Mouse (Mus musculus): Measurements from ENCODE around the gene Creg2. TPM values are rescaled to one million over a fixed set of nuclear protein-coding genes. Genes with fewer than 3 reads are reported as not detected.
A peak's percentile ranks its signal among the peaks of the same experiment; 100 is the strongest.
"Not testable (repeated sequence)": the region's sequence is repeated elsewhere in the genome, so short reads cannot be mapped to it uniquely, and the experiment has no call there.

The Creg2 gene
- polyA plus RNA-seq, 1 experiment from 2014 or later = 0.22 TPM

GRCm38 (mm10) chr1:39656976-39657529 lies 5.8 kb upstream of the Creg2 start:
- no peak overlapping the region for H3K4me2 ChIP-seq (ENCODE audit: low read depth, low read length)
- H3K4me1 ChIP-seq (ENCODE audit: control insufficient read depth, insufficient read depth, low read length) = no peaks in the 10 kb centered on the region
- H3K9me3 ChIP-seq (ENCODE audit: control insufficient read depth, low read length) = no peaks in the 10 kb centered on the region
- 82% methylated on average over 6 of the region's 6 CpGs for WGBS
- no peak overlapping the region for H3K9ac ChIP-seq (ENCODE audit: low read depth, low read length)
- ATAC-seq = no peak
- no peak overlapping the region for H3K4me3 ChIP-seq (ENCODE audit: low read length)
- H3K27me3 ChIP-seq (replicated peaks; ENCODE audit: control insufficient read depth, insufficient read depth, low read length) = no peaks in the 10 kb centered on the region
- no peak overlapping the region for H3K27ac ChIP-seq (ENCODE audit: low read length)
- H3K36me3 ChIP-seq (ENCODE audit: control insufficient read depth, insufficient read depth, low read length) = no peaks in the 10 kb centered on the region

GRCm38 (mm10) chr1:39654901-39655300 lies 3.6 kb upstream of the Creg2 start:
- not testable (repeated sequence) for H3K36me3 ChIP-seq (ENCODE audit: control insufficient read depth, insufficient read depth, low read length); ATAC-seq; H3K4me2 ChIP-seq (ENCODE audit: low read depth, low read length); H3K4me1 ChIP-seq (ENCODE audit: control insufficient read depth, insufficient read depth, low read length); H3K4me3 ChIP-seq (ENCODE audit: low read length); H3K9ac ChIP-seq (ENCODE audit: low read depth, low read length); H3K27ac ChIP-seq (ENCODE audit: low read length); H3K9me3 ChIP-seq (ENCODE audit: control insufficient read depth, low read length)
- WGBS = 92% methylated on average over 18 of the region's 18 CpGs
- peaks cover 11% of the 10 kb centered on the region for H3K27me3 ChIP-seq (replicated peaks; ENCODE audit: control insufficient read depth, insufficient read depth, low read length)

- Histone ChIP-seq H3K36me3 (ENCODE audit: control insufficient read depth, insufficient read depth, low read length) (no peaks in the 10 kb centered on the region), H3K27me3 (replicated peaks; ENCODE audit: control insufficient read depth, insufficient read depth, low read length) (peaks cover 17% of the 10 kb centered on the region), H3K4me2 (ENCODE audit: low read depth, low read length) (no peak overlapping the region), H3K9ac (ENCODE audit: low read depth, low read length) (no peak overlapping the region), H3K4me3 (ENCODE audit: low read length) (no peak overlapping the region), H3K9me3 (ENCODE audit: control insufficient read depth, low read length) (no peaks in the 10 kb centered on the region), H3K27ac (ENCODE audit: low read length) (no peak overlapping the region), H3K4me1 (ENCODE audit: control insufficient read depth, insufficient read depth, low read length) (peaks cover 4% of the 10 kb centered on the region)
- no peak for ATAC-seq
- WGBS = 88% methylated on average over 4 of the region's 4 CpGs
Observed at GRCm38 (mm10) chr1:39653028-39653427, 1.8 kb upstream of the Creg2 start.

GRCm38 (mm10) chr1:39650435-39651240 lies 636 bp downstream of the Creg2 start:
- Histone ChIP-seq H3K27me3 (replicated peaks; ENCODE audit: control insufficient read depth, insufficient read depth, low read length) (peaks cover 21% of the 10 kb centered on the region), H3K27ac (ENCODE audit: low read length) (no peak overlapping the region), H3K4me3 (ENCODE audit: low read length) (peak overlapping the region; percentile 59), H3K9me3 (ENCODE audit: control insufficient read depth, low read length) (no peaks in the 10 kb centered on the region), H3K36me3 (ENCODE audit: control insufficient read depth, insufficient read depth, low read length) (no peaks in the 10 kb centered on the region), H3K4me1 (ENCODE audit: control insufficient read depth, insufficient read depth, low read length) (peaks cover 4% of the 10 kb centered on the region), H3K4me2 (ENCODE audit: low read depth, low read length) (peak overlapping the region; percentile 99), H3K9ac (ENCODE audit: low read depth, low read length) (peak overlapping the region; percentile 57)
- ATAC-seq = peak; percentile 86
- 1% methylated on average over 72 of the region's 73 CpGs for WGBS

- Histone ChIP-seq H3K27ac (ENCODE audit: low read length) (no peak overlapping the region), H3K9me3 (ENCODE audit: control insufficient read depth, low read length) (no peaks in the 10 kb centered on the region), H3K4me3 (ENCODE audit: low read length) (peak overlapping the region; percentile 59), H3K36me3 (ENCODE audit: control insufficient read depth, insufficient read depth, low read length) (no peaks in the 10 kb centered on the region), H3K27me3 (replicated peaks; ENCODE audit: control insufficient read depth, insufficient read depth, low read length) (peaks cover 21% of the 10 kb centered on the region), H3K4me1 (ENCODE audit: control insufficient read depth, insufficient read depth, low read length) (peaks cover 4% of the 10 kb centered on the region), H3K4me2 (ENCODE audit: low read depth, low read length) (peak overlapping the region; percentile 99), H3K9ac (ENCODE audit: low read depth, low read length) (peak overlapping the region; percentile 57; the same call in 1 of the 2 replicates)
- peak; percentile 28; the same call in 1 of the 2 replicates for ATAC-seq
- WGBS = 17% methylated on average over 17 of the region's 17 CpGs
Observed at GRCm38 (mm10) chr1:39649691-39650434, 1.4 kb downstream of the Creg2 start.

- Histone ChIP-seq H3K27me3 (replicated peaks; ENCODE audit: control insufficient read depth, insufficient read depth, low read length) (peaks cover 21% of the 10 kb centered on the region), H3K27ac (ENCODE audit: low read length) (no peak overlapping the region), H3K36me3 (ENCODE audit: control insufficient read depth, insufficient read depth, low read length) (no peaks in the 10 kb centered on the region), H3K9me3 (ENCODE audit: control insufficient read depth, low read length) (no peaks in the 10 kb centered on the region), H3K4me3 (ENCODE audit: low read length) (no peak overlapping the region), H3K4me1 (ENCODE audit: control insufficient read depth, insufficient read depth, low read length) (peaks cover 4% of the 10 kb centered on the region), H3K9ac (ENCODE audit: low read depth, low read length) (no peak overlapping the region), H3K4me2 (ENCODE audit: low read depth, low read length) (no peak overlapping the region)
- 84% methylated on average over 7 of the region's 7 CpGs for WGBS
- ATAC-seq = no peak
Observed at GRCm38 (mm10) chr1:39648584-39648983, 2.7 kb downstream of the Creg2 start.

- Histone ChIP-seq H3K9ac (ENCODE audit: low read depth, low read length) (no peak overlapping the region), H3K27ac (ENCODE audit: low read length) (no peak overlapping the region), H3K4me3 (ENCODE audit: low read length) (no peak overlapping the region), H3K36me3 (ENCODE audit: control insufficient read depth, insufficient read depth, low read length) (no peaks in the 10 kb centered on the region), H3K4me1 (ENCODE audit: control insufficient read depth, insufficient read depth, low read length) (peaks cover 4% of the 10 kb centered on the region), H3K27me3 (replicated peaks; ENCODE audit: control insufficient read depth, insufficient read depth, low read length) (peaks cover 17% of the 10 kb centered on the region), H3K9me3 (ENCODE audit: control insufficient read depth, low read length) (no peaks in the 10 kb centered on the region; the same call in 1 of the 2 replicates), H3K4me2 (ENCODE audit: low read depth, low read length) (no peak overlapping the region)
- ATAC-seq = no peak
- 46% methylated on average over 8 of the region's 8 CpGs for WGBS
Observed at GRCm38 (mm10) chr1:39645905-39646759, 5.1 kb downstream of the Creg2 start.

GRCm38 (mm10) chr1:39644333-39644732 lies 6.9 kb downstream of the Creg2 start:
- Histone ChIP-seq H3K4me3 (ENCODE audit: low read length) (no peak overlapping the region), H3K36me3 (ENCODE audit: control insufficient read depth, insufficient read depth, low read length) (no peaks in the 10 kb centered on the region), H3K27me3 (replicated peaks; ENCODE audit: control insufficient read depth, insufficient read depth, low read length) (peaks cover 8% of the 10 kb centered on the region; the same call in 1 of the 2 replicates), H3K9me3 (ENCODE audit: control insufficient read depth, low read length) (no peaks in the 10 kb centered on the region; the same call in 1 of the 2 replicates), H3K4me2 (ENCODE audit: low read depth, low read length) (no peak overlapping the region), H3K4me1 (ENCODE audit: control insufficient read depth, insufficient read depth, low read length) (no peaks in the 10 kb centered on the region), H3K9ac (ENCODE audit: low read depth, low read length) (no peak overlapping the region), H3K27ac (ENCODE audit: low read length) (no peak overlapping the region)
- WGBS = 76% methylated on average over 1 of the region's 1 CpGs
- ATAC-seq = 0 out of 2 replicates have a peak, but pooled peaks have one; percentile 16

Data from intestine, embryonic 16.5 days (tissue).